Mouse (Mus musculus) ES-E14 (cell line): ENCODE measurements around the gene Ppp2r3a.

ENCODE experiments used
- HCFC1 ChIP-seq: IDR thresholded peaks from 2 replicates; pipeline ENCODE4 v1.6.1; 2012; ENCODE audit warnings: low read length, inconsistent platforms, borderline replicate concordance; ENCODE audit not compliant: insufficient read depth
- MAFK ChIP-seq: IDR thresholded peaks from 2 replicates; pipeline ENCODE4 v1.6.1; 2014; ENCODE audit warnings: mild to moderate bottlenecking, low read depth, low read length, inconsistent platforms; ENCODE audit not compliant: insufficient read depth
- ZNF384 ChIP-seq: IDR thresholded peaks from 2 replicates; pipeline ENCODE4 v1.6.1; 2012; ENCODE audit warnings: low read depth, low read length, inconsistent platforms

GRCm38 (mm10) chr9:101105735-101106134, 145.9 kb downstream of the Ppp2r3a start:
- no peak for TF ChIP-seq HCFC1
- no peak for TF ChIP-seq ZNF384
- no peak for TF ChIP-seq MAFK
